Mouse (Mus musculus) forebrain, embryonic 15.5 days (tissue): Measurements from ENCODE around the gene Trpm3. TPM values are rescaled to one million over a fixed set of nuclear protein-coding genes. Genes with fewer than 3 reads are reported as not detected.

ENCODE experiments used
- ATAC-seq: fragments of 200-750 bp; cut with Nextera tagmentation; replicated peaks from 2 replicates; pipeline ENCODE4 v1.8.0; 2017; ENCODE audit warnings: mild to moderate bottlenecking, moderate TSS enrichment, moderate library complexity
- H3K27ac ChIP-seq: fragments of 300-500 bp; sonication (generic); replicated peaks from 2 replicates; pipeline ENCODE4 v1.5.1; 2015; ENCODE audit warnings: mild to moderate bottlenecking, inconsistent platforms
- H3K27me3 ChIP-seq: fragments of 300-500 bp; sonication (generic); 2 replicates; pipeline ENCODE4 v1.6.1; 2015; ENCODE audit warnings: inconsistent platforms
- H3K36me3 ChIP-seq: fragments of 300-500 bp; sonication (generic); 2 replicates; pipeline ENCODE4 v1.6.1; 2015; ENCODE audit warnings: mild to moderate bottlenecking, inconsistent platforms
- H3K4me1 ChIP-seq: fragments of 300-500 bp; sonication (generic); 2 replicates; pipeline ENCODE4 v1.6.1; 2015; ENCODE audit warnings: inconsistent platforms
- H3K4me2 ChIP-seq: fragments of 300-500 bp; sonication (generic); replicated peaks from 2 replicates; pipeline ENCODE4 v1.6.1; 2015; ENCODE audit warnings: mild to moderate bottlenecking, inconsistent platforms
- H3K4me3 ChIP-seq: fragments of 300-500 bp; sonication (generic); 2 replicates; pipeline ENCODE4 v1.5.1; 2015; ENCODE audit warnings: mild to moderate bottlenecking, inconsistent platforms
- H3K9ac ChIP-seq: fragments of 300-500 bp; sonication (generic); replicated peaks from 2 replicates; pipeline ENCODE4 v1.6.1; 2015; ENCODE audit warnings: mild to moderate bottlenecking, inconsistent platforms
- H3K9me3 ChIP-seq: fragments of 300-500 bp; sonication (generic); 2 replicates; pipeline ENCODE4 v1.6.1; 2016; ENCODE audit warnings: inconsistent platforms
- WGBS: fragments of 180-500 bp; shearing (Covaris S2); methylation state at CpG from one replicate; pipeline ENCODE4 v1.1.7; 2015; ENCODE audit warnings: mixed read lengths; 5-methylcytosine and 5-hydroxymethylcytosine counted together
- polyA plus RNA-seq: library from polyadenylated mRNA; unstranded; fragments of >200 nt; fragmentation: Nextera tagmentation; extraction: Ambion mirVana; gene quantifications from 2 replicates; pipeline ENCODE4 v1.2.1, GENCODE M21; 2015

Gene Trpm3
- polyA plus RNA-seq, 1 experiment from 2014 or later, result 21.6 TPM

DNA sequence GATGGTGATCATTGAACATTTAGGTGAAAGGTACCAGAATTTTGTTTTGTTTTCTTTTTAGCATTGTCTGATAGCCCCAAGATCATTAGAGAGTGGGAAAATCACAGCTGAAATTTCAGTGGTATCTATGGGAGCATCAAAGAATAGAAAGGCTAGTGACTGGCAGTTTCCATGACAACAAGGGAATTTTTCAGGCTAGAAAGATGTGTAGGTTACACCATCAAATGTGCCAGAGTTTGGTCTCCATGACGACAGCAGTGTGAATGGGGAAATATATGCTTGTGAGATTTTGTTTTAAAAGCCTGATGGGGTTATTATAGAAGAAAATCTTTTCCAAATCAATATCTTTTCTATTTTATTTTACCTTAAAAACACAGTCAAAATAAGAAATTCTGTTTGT, 50.9 kb downstream of the Trpm3 start:
- H3K27me3 ChIP-seq, result no peaks in the 10 kb centered on the region
- no peak overlapping the region for H3K4me2 ChIP-seq
- H3K4me3 ChIP-seq, result no peak overlapping the region
- H3K9me3 ChIP-seq, result no peaks in the 10 kb centered on the region
- 33% methylated on average over 1 of the region's 1 CpGs for WGBS
- H3K27ac ChIP-seq, result peak overlapping the region; percentile 64; the same call in 1 of the 2 replicates
- H3K4me1 ChIP-seq, result peaks cover 4% of the 10 kb centered on the region; the same call in 1 of the 2 replicates
- H3K9ac ChIP-seq, result no peak overlapping the region
- no peaks in the 10 kb centered on the region for H3K36me3 ChIP-seq
- ATAC-seq, result peak; percentile 93

DNA sequence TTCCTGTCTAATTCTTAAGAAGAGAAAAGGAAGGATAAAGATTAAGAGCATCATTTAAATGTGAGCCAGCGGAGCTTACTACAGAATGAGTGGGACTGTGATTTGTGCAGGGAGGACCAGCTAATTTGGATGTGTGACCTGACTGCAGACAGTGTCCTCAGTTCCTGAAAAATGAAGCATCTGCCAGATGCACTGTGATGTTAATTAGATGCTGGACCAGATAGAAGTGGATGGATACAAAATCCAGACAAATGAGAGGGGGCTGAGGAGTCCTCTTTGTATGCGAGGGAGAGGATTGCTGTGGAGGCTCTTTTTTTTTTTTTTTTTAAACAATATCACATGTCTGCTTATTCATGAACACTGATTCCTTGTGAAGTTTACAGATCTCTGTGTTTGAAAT, 83.7 kb downstream of the Trpm3 start:
- Histone ChIP-seq H3K9me3 (no peaks in the 10 kb centered on the region), H3K27ac (no peak overlapping the region), H3K9ac (no peak overlapping the region), H3K4me1 (no peaks in the 10 kb centered on the region), H3K4me3 (no peak overlapping the region), H3K36me3 (no peaks in the 10 kb centered on the region), H3K4me2 (no peak overlapping the region), H3K27me3 (no peaks in the 10 kb centered on the region)
- WGBS, result 49% methylated on average over 2 of the region's 2 CpGs
- ATAC-seq, result no peak

DNA sequence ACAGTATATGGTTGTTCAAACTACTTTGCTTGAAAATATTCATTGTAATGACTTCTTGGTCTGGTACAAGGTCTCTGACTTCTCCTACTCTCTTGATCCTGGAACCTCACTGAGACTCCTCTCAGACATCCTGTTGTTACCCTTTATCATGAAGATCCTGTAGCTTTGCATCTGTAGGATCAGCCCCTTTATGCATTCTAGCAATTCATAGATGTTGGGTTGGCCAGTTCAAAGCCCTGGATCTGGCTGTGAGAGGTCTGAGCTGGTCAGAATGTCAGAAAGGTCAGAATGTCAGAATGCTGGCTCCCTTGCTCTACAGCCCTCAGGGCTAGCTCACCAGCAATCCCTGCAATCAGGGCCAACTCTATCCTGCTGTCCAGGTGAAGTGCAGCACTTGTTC, 95.3 kb downstream of the Trpm3 start:
- Histone ChIP-seq H3K4me3 (no peak overlapping the region), H3K27ac (no peak overlapping the region)
- no peak for ATAC-seq

GRCm38 (mm10) chr19:22249076-22249475, 110.2 kb downstream of the Trpm3 start:
- Histone ChIP-seq H3K27me3 (no peaks in the 10 kb centered on the region), H3K9ac (no peak overlapping the region), H3K27ac (no peak overlapping the region), H3K36me3 (no peaks in the 10 kb centered on the region), H3K4me2 (no peak overlapping the region), H3K9me3 (no peaks in the 10 kb centered on the region), H3K4me3 (no peak overlapping the region), H3K4me1 (no peaks in the 10 kb centered on the region)
- no peak for ATAC-seq
- WGBS, result 89% methylated on average over 6 of the region's 6 CpGs

More for the DNA sequence above, 95.3 kb downstream of the Trpm3 start:
- Histone ChIP-seq H3K36me3 (no peaks in the 10 kb centered on the region), H3K4me2 (no peak overlapping the region), H3K4me1 (no peaks in the 10 kb centered on the region), H3K27me3 (no peaks in the 10 kb centered on the region), H3K9me3 (no peaks in the 10 kb centered on the region), H3K9ac (no peak overlapping the region)

GRCm38 (mm10) chr19:22272916-22273315, 134.1 kb downstream of the Trpm3 start:
- H3K9ac ChIP-seq, result no peak overlapping the region
- WGBS, result 74% methylated on average over 5 of the region's 5 CpGs
- no peak for ATAC-seq
- no peak overlapping the region for H3K4me3 ChIP-seq
- H3K27me3 ChIP-seq, result no peaks in the 10 kb centered on the region
- no peaks in the 10 kb centered on the region for H3K36me3 ChIP-seq
- no peak overlapping the region for H3K4me2 ChIP-seq
- 0 out of 2 replicates have a peak, but pooled peaks cover 2% of the 10 kb centered on the region for H3K4me1 ChIP-seq
- H3K9me3 ChIP-seq, result no peaks in the 10 kb centered on the region
- no peak overlapping the region for H3K27ac ChIP-seq

DNA sequence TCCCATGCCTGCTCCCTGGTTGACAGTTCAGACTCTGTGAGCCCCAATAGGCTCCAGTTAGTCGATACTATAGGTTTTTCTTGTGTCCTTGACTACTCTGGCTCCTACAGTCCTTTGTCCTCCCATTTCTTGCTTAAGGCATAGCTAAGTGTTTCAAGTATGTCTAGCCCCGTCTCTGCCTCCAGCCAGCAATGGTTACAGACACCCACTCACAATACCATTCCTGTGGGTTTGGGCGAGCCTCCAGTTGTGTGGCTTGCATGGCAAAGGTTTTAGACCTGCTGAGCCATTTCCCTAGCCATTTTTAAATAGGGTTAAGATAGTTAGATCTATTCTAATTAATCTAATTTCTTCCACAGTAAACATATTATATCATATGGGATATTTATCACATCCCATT, 145.8 kb downstream of the Trpm3 start:
- Histone ChIP-seq H3K36me3 (no peaks in the 10 kb centered on the region), H3K4me1 (no peaks in the 10 kb centered on the region), H3K27me3 (no peaks in the 10 kb centered on the region), H3K4me3 (no peak overlapping the region), H3K9ac (no peak overlapping the region), H3K4me2 (no peak overlapping the region), H3K9me3 (no peaks in the 10 kb centered on the region), H3K27ac (no peak overlapping the region)
- 82% methylated on average over 3 of the region's 3 CpGs for WGBS
- ATAC-seq, result no peak

GRCm38 (mm10) chr19:22292671-22293070, 153.8 kb downstream of the Trpm3 start:
- no peak overlapping the region for H3K4me2 ChIP-seq
- H3K27me3 ChIP-seq, result no peaks in the 10 kb centered on the region
- ATAC-seq, result no peak
- H3K9me3 ChIP-seq, result no peaks in the 10 kb centered on the region
- H3K9ac ChIP-seq, result no peak overlapping the region
- WGBS, result 72% methylated on average over 6 of the region's 6 CpGs
- no peaks in the 10 kb centered on the region for H3K36me3 ChIP-seq
- H3K4me1 ChIP-seq, result no peaks in the 10 kb centered on the region
- no peak overlapping the region for H3K4me3 ChIP-seq
- no peak overlapping the region for H3K27ac ChIP-seq

DNA sequence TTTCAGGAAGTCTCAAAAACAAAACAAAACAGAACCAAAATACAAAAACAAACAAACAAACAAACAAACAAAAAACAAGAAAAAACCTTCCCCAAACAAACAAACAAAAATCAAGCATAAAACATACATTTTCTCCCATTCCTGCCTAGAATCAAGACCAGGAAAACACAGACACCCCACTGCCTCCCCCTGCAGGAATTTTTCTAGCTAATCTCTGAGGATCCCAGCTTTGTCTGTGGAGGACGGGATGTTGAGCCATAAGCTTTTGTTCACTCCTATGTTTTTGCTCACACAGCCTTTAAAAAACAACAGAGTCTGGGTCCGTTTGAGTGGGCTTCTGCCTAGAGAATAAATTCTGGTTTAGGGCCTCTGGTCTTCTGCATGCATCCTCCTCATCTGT, 162.1 kb downstream of the Trpm3 start:
- Histone ChIP-seq H3K9me3 (no peaks in the 10 kb centered on the region), H3K4me1 (peaks cover 14% of the 10 kb centered on the region), H3K27ac (no peak overlapping the region), H3K4me3 (no peak overlapping the region), H3K27me3 (no peaks in the 10 kb centered on the region), H3K4me2 (no peak overlapping the region), H3K9ac (no peak overlapping the region), H3K36me3 (no peaks in the 10 kb centered on the region)
- ATAC-seq, result no peak
- 17% methylated on average over 2 of the region's 2 CpGs for WGBS

GRCm38 (mm10) chr19:22303021-22303951, 164.4 kb downstream of the Trpm3 start:
- H3K9ac ChIP-seq, result no peak overlapping the region

GRCm38 (mm10) chr19:22303952-22304655, 165.3 kb downstream of the Trpm3 start:
- H3K9me3 ChIP-seq, result no peaks in the 10 kb centered on the region
- peak overlapping the region; percentile 45 for H3K4me2 ChIP-seq
- H3K27me3 ChIP-seq, result no peaks in the 10 kb centered on the region
- 1% methylated on average over 15 of the region's 18 CpGs for WGBS
- H3K9ac ChIP-seq, result peak overlapping the region; percentile 12; the same call in 1 of the 2 replicates
- H3K4me3 ChIP-seq, result peak overlapping the region; percentile 30
- ATAC-seq, result peak; percentile 86
- H3K4me1 ChIP-seq, result peaks cover 14% of the 10 kb centered on the region
- no peaks in the 10 kb centered on the region for H3K36me3 ChIP-seq
- peak overlapping the region; percentile 53; the same call in 1 of the 2 replicates for H3K27ac ChIP-seq

More at GRCm38 (mm10) chr19:22303021-22303951, 164.4 kb downstream of the Trpm3 start:
- H3K27me3 ChIP-seq, result no peaks in the 10 kb centered on the region
- H3K4me2 ChIP-seq, result peak overlapping the region; percentile 45
- H3K4me3 ChIP-seq, result no peak overlapping the region
- H3K27ac ChIP-seq, result no peak overlapping the region
- peak; percentile 32 for ATAC-seq
- H3K36me3 ChIP-seq, result no peaks in the 10 kb centered on the region
- H3K4me1 ChIP-seq, result peaks cover 14% of the 10 kb centered on the region
- no peaks in the 10 kb centered on the region for H3K9me3 ChIP-seq
- WGBS, result 29% methylated on average over 17 of the region's 17 CpGs

DNA sequence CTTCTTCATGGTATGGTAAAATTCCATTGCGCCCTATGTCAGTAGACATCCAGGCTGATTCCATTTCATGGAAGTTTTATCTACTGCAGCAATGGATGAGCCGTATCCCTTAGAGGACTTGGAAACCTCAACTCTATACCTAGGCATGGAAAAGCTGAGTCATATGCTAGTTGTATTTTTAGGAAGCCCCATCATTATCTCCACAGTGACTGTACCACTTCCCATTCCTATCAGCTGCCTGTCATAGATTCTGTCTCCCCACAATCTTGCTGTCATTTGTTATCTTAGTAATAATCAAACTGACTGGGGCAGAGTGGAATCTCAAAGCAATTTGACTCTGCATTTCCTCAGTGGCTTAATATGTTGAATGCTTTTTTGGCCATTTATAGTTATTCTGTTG, 169.2 kb downstream of the Trpm3 start:
- Histone ChIP-seq H3K36me3 (no peaks in the 10 kb centered on the region), H3K4me2 (no peak overlapping the region), H3K9ac (no peak overlapping the region), H3K27me3 (no peaks in the 10 kb centered on the region), H3K27ac (no peak overlapping the region), H3K9me3 (no peaks in the 10 kb centered on the region), H3K4me1 (peaks cover 11% of the 10 kb centered on the region), H3K4me3 (no peak overlapping the region)
- ATAC-seq, result no peak
- 90% methylated on average over 2 of the region's 2 CpGs for WGBS

- Histone ChIP-seq H3K27ac (no peak overlapping the region), H3K4me3 (no peak overlapping the region), H3K27me3 (no peaks in the 10 kb centered on the region), H3K4me1 (no peaks in the 10 kb centered on the region), H3K4me2 (no peak overlapping the region), H3K9me3 (no peaks in the 10 kb centered on the region), H3K9ac (no peak overlapping the region), H3K36me3 (no peaks in the 10 kb centered on the region)
- no peak for ATAC-seq
- WGBS, result 81% methylated on average over 4 of the region's 4 CpGs
These were observed 178.5 kb downstream of the Trpm3 start for GRCm38 (mm10) chr19:22317306-22317705.
